Mouse (Mus musculus): ENCODE results near the gene Zfp809.
A peak's percentile ranks its signal among the peaks of the same experiment; 100 is the strongest.
"Not testable (repeated sequence)": the region's sequence is repeated elsewhere in the genome, so short reads cannot be mapped to it uniquely, and the experiment has no call there.

Gene Zfp809

DNA sequence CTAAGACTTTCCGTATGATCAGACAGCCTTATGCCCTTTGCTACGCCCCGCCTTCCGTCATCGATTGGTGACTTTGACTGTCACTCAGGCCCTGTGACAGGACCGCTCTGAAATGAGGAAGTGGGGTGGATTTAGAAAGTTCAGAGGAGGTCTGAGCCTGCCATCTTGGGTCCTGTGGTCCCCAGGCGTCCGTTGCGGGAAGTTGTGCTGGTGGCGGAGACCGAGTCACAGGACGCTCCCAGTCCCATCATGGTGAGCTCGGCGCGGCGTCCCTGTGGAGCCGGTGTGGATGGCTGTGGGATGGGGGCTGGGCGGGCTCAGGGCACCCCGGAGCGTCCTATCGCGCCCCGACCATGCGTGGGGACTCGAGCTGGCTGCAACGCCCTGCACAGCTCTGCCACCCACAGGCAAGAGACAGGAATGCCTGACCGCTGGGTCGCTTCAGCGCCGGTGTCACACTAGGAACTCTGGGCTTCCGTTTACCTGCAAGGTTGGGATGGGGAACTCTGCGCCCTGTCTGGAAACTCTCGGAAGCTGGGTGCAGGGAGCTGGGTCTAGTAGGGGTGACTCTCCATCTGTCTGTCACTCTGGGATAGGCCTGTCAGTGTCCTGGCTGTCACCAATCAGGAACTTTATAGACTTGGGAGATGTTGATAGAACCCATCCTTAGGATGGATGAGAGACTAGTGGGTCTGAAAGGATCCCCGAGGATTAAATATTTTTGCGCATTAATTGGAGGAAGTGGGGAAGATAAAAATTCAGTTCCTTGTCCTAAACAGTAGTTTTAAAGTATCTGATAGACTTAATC, at the start of gene Zfp809:
Gene Zfp809, plus strand, starts transcription at position 134 of the 808 bp plus-strand sequence.
- peak; percentile 94 for DNase-seq (ENCODE audit: low spot score)

DNA sequence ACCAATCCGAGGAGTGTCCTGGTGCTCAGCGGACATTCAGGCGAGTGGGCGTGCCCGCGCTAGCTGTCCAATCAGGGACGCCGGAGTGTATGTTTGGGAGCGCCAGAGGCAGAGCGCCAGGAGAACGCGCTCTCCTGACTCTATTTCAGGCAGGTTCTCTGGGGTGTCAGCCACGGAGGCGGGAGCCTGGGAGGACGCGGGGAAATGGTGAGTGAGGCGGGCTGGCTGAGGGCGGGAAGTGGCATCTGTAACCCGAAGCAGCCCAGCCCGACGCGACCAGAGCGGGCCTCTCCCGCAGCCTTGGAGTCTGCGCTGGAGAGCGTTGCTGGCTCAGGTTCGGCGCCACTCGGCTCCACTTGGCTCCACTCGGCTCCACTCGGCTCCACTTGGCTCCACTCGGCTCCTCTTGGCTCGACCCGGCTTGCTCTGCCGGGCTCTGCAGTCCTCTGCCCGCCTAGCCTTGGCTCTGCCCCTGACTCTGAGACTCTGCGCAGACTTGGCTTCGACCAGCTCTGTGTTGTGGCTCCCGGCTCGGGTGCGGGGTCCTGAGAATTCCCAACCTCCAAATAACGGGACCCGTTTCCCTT, 37.4 kb upstream of the Zfp809 start, which contains the start of gene Zfp872:
Gene Zfp872, plus strand, starts transcription at position 66 of the 587 bp plus-strand sequence.
- no peak for DNase-seq (ENCODE audit: low spot score)

DNA sequence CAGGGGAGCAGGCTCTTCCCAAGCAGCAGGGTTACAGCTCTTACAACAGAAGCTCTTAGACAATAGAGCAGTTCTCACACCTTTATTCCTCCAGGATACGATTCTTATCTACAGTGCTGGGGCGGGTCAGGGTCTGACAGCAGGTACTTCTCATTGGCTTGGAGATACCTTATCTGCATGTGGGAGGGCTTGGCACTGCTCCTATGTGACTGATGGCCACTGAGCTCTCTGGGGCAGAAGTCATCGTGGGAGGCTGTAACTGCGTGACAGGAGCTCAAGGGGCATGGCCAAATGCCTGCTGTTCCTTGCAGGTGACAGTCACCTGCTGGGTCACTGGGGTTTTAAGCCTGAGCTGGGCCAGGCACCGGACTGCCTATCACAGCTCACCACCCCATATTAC, 29.1 kb upstream of the Zfp809 start:
- DNase-seq (ENCODE audit: low spot score): no peak

DNA sequence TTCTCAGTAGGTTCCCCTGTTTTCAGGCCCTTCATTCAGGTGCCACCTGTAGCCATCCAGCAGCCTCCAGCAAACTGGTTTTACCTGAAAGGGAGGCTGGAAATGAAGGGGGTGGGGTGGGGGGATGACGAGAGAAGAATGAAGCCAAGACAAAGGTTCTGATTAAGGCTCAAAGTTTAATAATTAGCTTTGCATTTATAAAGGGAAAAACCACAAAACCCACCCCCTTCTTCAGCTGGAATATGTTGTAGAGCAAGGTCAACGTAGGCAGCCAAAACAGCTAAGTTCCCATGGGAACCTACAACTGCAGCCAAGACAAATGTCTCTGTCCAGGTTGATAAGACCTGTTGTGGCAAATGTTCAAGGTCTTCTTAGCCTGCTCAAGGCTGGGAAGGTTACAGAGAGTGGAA, 11.7 kb upstream of the Zfp809 start:
- no peak for DNase-seq (ENCODE audit: low spot score)

DNA sequence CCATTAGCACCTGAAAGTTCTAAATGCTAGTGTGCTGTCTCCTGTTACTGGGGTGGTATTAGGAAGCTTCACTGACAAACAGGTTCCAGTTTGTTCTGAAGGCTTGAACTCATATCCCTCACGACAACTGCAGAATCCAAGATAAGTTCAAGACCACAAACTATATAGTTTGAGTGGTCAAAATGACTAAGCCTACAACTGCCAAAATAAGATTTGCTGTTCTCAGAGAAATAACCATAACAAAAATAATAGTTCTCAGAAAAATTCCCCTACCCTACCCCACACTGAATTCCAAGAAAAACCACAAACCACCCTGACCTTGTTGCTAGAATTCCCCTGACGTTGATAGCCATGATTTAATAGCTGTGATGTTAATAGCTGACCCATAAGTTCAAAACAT, 11.0 kb upstream of the Zfp809 start:
- DNase-seq (ENCODE audit: low spot score): no peak

DNA sequence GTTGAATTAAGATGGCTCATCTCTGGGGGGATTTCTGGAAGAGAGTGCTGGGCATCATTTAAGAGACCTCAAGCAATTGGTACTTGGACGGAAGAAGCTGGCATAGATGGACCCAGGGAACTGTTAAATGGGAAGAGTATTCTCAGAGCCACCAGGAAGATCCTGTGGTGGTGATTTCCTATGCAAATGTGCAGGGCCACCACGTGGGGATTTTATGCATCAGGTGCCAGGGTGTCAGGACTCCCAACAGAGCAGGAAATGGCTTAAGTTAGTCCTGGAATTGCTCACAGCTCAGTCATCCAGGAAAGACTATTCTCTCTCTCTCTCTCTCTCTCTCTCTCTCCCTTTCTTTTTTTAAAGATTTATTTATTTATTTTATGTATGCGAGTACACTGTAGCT, 8.8 kb upstream of the Zfp809 start:
- no peak for DNase-seq (ENCODE audit: low spot score)

DNA sequence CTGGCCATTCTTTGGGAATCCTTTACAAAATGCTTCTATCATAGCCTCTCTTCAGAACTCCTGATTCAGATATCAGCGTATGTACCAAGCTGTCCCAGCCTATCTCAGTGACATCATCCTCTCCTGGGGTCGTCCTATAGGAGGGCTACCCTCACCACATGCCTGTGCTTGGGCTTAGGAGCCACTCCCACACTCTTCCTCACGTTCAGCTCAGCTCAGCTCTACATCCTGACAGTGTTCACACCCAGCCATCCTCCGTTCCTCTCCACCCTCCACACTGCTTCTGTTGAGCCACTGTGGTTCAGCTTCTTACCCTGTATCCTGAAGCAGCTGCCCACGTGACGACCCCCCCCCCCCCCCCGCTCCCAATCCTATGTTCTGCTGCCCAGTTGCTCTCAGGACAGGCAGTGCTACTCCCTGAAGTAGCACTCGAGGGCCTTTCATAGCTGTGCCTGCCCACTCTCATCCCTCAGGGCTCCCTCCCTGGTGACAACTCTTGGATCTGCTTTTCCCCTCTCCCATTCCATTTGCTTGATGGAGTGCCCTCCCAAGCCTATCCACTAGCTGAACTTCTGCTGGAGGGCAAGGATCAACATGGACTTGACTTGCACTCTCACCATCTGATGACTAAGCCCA, 7.5 kb upstream of the Zfp809 start:
- DNase-seq (ENCODE audit: low spot score): no peak

DNA sequence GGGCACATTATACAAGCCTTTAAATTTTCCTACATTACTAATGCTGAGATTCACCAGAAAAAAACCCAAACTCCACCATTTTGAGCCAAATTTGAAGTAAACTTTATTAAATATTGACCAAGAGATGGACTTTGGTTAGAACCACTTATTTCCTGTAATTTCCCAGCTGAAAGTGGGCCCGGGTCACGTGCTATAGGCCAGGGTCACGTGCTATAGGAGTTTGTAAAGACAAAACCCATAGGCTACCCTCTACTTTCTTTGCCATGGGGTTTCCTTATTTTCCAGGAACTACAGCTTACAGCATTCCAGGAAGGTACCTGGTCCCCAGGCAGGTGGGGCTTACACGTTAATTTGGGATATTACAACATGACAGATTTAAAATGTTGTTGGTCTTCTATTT, 1.4 kb upstream of the Zfp809 start:
- DNase-seq (ENCODE audit: low spot score): no peak

DNA sequence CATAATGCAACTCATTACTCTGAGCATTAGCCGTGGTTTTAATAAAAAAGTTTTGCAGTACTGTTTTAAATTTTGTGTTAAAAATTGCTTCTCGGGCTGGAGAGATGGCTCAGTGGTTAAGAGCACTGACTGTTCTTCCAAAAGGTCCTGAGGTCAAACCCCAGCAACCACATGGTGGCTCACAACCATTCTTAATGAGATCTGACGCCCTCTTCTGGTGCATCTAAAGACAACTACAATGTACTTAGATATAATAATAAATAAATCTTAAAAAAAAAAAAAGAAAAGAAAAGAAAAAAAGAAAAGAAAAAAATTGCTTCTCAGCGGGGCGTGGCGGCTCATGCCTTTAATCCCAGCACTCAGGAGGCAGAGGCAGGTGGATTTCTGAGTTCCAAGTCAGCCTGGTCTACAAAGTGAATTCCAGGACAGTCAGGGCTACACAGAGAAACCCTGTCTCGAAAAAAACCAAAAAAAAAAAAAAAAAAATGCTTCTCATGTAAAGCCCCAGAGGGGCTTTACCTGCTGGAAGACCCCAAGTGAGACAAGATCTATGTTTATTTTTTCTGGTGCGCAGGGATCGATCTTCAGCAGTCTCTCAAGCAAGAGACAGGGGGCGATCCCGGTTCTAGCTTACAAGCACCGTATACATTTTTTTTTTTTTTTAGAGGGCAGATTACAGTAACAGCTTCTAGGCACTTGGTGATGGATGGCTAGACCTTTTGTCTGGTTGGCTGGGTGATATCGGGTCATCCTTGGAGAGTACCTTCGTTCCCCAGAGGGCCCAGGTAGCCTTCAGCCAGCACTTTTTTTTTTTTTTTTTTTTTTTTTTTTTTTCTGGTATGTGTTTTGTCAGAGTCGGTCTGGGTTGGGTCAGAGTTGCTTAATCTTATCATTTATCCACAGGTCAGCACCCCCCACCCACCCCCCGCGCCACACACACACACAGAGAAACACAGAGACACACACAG, 694 bp upstream of the Zfp809 start:
- peak; percentile 60 for DNase-seq (ENCODE audit: low spot score)

DNA sequence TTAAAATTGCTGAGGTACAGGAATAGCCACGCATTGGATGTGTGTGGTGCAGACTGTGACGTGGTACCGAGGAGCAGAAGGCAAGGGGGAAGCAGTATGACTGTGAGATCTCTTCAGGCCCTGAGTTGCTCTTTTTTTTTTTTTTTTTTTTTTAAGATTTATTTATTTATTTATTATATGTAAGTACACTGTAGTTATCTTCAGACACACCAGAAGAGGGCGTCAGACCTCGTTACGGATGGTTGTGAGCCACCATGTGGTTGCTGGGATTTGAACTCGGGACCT, 817 bp downstream of the Zfp809 start:
- not testable (repeated sequence) for DNase-seq (ENCODE audit: low spot score)

DNA sequence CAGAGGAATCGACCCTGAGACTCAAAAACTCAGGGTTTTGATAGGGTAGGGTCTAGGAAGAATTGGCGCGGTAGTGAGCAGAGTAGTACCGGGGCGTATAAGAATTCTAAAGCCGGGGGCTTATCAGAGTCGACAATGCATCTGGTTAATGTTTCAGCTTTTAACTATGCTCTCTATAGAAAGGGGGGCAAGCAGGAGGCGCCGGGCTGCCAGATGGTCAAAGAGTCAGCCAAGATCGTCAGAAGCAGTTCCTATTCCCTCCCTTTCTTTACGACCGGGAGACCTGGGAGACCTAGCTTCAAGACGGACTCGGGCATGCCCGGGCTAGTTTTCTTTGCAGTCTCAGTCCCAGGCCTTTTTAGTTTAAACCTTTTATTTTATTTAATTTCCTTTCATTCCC, 1.3 kb downstream of the Zfp809 start:
- DNase-seq (ENCODE audit: low spot score): no peak

DNA sequence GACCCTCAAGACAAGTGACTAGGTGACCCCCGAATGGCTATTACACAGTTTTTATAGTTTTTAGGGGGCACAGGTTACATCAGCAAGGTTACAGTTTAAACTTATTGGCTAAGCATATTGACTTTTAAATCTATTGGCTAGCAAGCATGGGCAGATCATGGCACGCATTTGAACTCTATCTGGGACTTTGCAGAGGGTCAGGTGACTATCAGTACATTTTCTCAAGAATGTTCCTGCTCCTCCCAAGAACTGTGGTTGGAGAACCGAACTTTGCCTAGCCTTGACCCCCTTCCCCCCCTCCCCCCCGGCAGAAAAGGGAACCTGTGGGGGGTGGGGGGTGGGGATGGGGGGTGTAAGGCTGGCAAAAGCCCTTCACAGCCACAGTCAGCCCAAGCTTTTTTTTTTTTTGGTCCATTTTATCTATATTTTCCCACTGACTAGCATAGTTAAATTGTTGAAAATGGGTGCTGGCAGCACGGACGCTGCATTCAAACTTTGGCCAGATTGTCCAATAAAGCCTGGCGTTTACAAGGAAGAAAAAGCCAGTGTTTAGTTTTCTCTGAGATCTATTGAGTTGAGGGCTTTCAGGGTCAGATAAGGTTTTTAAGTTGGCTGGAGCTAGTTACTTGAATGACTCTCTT, 4.0 kb downstream of the Zfp809 start:
- no peak for DNase-seq (ENCODE audit: low spot score)

DNA sequence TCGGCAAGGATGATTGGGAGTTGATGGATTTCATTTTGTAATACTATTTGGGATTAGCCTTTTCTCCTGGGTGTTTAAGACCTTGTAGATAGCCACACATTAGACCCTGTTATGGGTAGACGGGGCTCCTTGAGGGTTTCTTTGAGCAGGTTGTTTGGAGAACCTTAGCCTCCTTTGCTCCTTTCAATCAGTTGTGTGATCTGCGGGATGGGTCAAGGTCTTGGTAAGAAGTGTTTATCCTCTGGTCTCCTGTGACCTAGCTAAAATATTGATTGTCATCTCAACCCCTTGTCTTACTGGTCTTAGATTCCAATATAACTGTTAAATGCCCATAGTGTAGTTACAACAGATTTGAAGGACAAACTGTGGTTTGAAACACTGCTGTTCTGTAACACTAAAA, 4.5 kb downstream of the Zfp809 start:
- no peak for DNase-seq (ENCODE audit: low spot score)

DNA sequence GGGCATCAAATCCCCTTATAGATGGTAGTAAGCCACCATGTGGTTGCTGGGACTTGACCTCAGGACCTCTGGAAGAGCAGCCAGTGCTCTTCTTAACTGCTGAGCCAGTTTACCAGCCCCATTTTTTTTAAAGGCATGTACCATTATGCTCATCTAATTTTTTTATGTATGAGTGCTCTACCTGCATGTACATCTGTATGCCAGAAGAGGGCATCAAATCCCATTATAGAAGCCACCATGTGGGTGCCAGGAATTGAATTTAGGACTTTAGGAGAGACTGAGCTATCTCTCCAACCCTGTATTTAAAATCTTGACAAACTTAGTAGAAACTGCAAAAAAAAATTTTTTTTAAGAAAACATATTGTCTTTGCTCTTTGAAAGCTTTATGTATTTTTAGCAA, 5.0 kb downstream of the Zfp809 start:
- no peak for DNase-seq (ENCODE audit: low spot score)

DNA sequence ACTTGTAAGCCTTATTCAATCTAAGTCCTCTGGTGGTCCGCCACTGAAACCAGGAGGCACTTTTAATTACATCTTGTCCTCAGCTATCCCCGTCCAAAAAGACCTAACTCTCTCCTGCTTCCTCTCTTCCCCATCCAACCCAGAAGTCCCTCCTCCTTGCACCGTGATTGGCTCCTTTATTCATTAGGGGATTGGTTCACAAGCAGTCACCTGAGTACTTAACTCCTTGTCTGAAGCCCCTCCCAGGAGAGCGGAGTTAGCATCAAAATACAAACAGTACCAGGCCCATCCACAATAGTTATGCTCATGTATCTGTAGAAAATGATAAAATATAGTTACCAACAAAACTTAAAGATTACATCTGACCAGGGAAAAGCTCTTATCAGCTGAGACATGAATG, 14.5 kb downstream of the Zfp809 start:
- DNase-seq (ENCODE audit: low spot score): no peak

DNA sequence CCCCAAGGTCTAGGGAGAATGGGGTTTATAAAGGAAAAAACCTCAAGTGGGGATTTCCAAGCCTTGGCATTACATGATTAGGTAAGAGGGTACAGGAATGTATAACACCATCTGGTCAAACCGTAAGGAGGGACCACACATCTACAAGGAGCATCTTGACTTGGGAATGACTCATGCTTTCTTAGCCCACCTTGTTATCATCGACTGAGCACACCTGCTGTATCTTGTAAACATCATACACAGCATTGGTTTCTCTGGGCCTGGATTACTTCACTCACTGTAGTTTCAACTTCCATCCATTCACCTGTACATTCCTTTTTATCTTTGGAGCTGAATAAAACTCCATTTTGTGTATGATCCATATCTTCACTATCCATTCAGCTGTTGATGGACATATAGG, 18.7 kb downstream of the Zfp809 start:
- DNase-seq (ENCODE audit: low spot score): no peak

DNA sequence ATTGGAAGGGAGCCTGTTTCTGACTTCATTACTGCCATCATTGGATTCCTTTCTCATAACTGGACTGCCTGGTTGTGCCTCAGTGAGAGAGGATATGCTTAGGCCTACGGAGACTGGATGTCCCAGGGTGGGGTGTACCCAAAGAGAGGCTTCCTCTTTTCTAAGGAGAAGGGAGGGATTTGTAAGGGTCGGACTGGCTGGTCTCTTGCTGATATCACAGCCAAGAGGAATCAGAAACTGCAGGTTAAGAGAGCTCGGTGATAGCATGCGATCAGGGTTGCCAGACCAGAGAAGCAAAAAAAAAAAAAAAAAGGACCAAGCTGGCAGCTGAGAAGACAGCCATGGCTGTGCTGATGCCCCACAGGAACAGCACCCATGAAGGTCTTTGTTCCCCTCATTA, 31.1 kb downstream of the Zfp809 start:
- DNase-seq (ENCODE audit: low spot score): no peak

DNA sequence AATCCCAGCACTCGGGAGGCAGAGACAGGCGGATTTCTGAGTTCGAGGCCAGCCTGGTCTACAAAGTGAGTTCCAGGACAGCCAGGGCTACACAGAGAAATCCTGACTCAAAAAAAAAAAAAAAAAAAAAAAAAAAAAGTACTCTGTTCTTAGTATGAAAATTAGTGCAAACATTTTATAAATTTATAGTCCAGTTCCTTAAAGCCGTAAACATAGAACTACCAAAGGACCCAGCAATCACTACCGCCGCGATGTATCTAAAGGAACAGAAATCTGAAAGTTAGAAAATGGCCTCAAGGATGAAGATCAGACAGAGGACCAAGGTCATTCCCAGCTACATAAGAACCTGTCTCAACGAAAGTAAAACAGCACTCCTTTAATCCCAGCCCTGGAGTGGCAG, 33.3 kb downstream of the Zfp809 start:
- DNase-seq (ENCODE audit: low spot score): no peak

DNA sequence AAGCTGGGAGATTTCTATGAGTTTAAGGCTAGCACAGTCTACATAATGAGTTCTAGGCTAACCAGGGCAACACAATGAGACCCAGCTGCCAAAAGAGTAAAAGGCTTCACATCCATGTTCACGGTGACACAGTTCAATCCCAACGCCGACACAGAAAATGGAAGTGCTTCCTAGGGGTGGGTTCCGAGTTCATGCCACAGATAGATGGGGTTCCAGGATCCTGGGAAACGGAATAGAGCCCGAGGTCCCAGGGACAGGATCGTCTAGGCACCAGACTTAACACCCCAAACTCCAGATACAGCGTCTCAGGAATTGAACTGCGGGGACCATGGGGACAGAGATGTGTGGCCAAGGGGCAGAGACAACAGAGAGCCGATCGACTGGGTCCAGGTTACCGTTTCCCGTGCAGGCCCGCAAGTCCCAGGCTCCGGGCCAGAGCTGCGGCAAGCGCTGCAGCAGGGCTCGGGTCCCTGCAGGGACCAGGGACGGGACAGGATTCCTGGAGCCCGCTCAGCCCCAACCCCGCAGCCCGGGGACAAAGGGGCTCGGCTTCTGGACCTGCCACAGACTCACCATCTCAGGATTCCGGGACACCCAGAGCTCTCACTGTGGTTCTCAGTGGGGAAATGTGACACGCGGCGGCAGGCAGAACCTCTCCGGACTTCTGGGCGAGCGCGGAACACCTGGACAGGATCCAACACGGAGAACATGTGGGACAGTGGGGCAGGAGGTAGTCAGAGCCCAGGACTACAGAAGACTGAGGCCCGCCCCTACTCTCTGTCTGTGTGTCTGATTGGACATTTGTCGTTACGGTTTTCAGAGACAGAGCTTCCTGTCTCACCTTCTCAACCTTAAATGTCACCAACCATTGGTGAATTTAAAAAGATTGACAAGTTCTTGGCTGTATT, 33.9 kb downstream of the Zfp809 start, which contains the start of gene Zfp599:
Gene Zfp599, minus strand, starts transcription at position 712 of the 908 bp plus-strand sequence.
- peak; percentile 64 for DNase-seq (ENCODE audit: low spot score)

DNA sequence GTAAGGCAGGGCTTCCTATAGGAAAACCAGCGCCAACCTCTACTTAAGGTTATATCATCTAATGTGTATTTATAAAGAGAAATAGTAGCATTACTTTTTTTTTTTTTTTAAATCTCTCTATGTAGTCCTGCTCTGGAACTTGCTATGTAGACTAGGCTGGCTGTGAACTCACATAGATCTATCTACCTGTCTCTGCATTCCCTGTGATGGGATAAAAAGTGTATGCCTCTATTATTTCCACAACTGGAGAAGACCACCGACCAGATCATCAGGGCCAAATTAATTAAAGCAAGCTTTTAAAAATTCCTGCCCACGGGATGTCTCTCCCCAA, 34.5 kb downstream of the Zfp809 start:
- DNase-seq (ENCODE audit: low spot score): no peak

DNA sequence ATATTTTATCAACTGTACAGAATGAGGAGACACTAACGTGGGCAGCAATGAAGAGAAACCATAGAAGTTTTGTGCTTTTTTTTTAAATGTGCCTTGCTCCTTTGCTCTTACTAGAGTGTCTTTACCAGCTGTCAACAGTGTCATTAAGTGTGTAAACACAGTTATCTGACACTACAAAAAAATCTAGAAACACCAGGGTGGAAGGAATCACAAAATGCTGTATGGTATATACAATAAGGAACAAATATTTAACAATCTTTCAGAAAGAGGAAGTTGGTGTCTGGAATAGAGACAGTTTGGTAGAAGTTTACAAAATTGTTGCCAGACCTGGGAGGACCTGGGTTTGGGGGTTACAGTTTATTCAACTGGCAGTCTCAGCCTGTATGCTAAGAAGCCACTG, 36.1 kb downstream of the Zfp809 start:
- no peak for DNase-seq (ENCODE audit: low spot score)
